In genomic region chr11:57235446-57235845, GRCm38 (mm10) we compare ENCODE assay signal across 26 mouse cellular contexts.
DNase-seq lines count a peak whose midpoint lies in the region; ATAC-seq and TF ChIP-seq lines count a peak whose summit lies in the region.
"Had no signal": no experiment of that assay in that cellular context is flagged by ENCODE, and none has a peak within 500 bp of the region (broad histone marks: within the 10 kb centered on the region; RNA-seq: fewer than 3 reads in every experiment).

No protein-coding gene starts in this region.

- no peak for DNase-seq in frontal cortex, postnatal 14 days (ENCODE audit: low spot score in 2 of 2)
- DNase-seq in layer of hippocampus, adult 2 months (ENCODE audit: low spot score in 2 of 2), result no peak
- no peak for DNase-seq in layer of hippocampus, adult 11-12 months (ENCODE audit: low spot score)
- peak; percentile 19 to 21 for DNase-seq in left cerebral cortex, postnatal 36 days (ENCODE audit: low spot score in 2 of 2)
- DNase-seq in left cerebral cortex, adult 2 months (ENCODE audit: extremely low spot score in 1 of 2, low spot score in 2 of 2), result no peak
- DNase-seq in brain, adult 2 months (ENCODE audit: low read depth, low spot score), result peak; percentile 56
- DNase-seq in thymus, postnatal 36 days, result no peak
- DNase-seq: adrenal gland, adult 8-10 months; adrenal gland, postnatal 25 days; cerebellum, adult 18-20 months; cerebellum, adult 9-10 months; cerebellum, postnatal 14 days; gastrocnemius, postnatal 10 days; gastrocnemius, postnatal 36 days; heart, adult 2 months; heart, postnatal 14 days; heart, postnatal 4 days had no signal

- no peak overlapping the region for H3K4me3 ChIP-seq in layer of hippocampus, adult 2 months
- H3K4me3 ChIP-seq in left cerebral cortex, adult 2 months, result no peak overlapping the region
- H3K4me3 ChIP-seq: forebrain, embryonic 10.5 days; forebrain, embryonic 13.5 days; heart, adult 2 months; heart, embryonic 10.5 days; heart, embryonic 13.5 days had no signal

- peak overlapping the region; percentile 40 for H3K27ac ChIP-seq in layer of hippocampus, adult 2 months
- H3K27ac ChIP-seq in left cerebral cortex, adult 2 months, result no peak overlapping the region
- H3K27ac ChIP-seq: forebrain, embryonic 10.5 days; forebrain, embryonic 13.5 days; heart, adult 2 months; heart, embryonic 10.5 days; heart, embryonic 13.5 days; hindbrain, embryonic 14.5 days; hindbrain, postnatal 0 days had no signal

- intact Hi-C loops in left cerebral cortex, postnatal 36 days (cut with DNase I), result no loop called here
- intact Hi-C loops in left cerebral cortex, adult 2 months (cut with DNase I), result no loop called here

- ATAC-seq in frontal cortex, adult (ENCODE audit: low TSS enrichment), result peak; percentile 60
- ATAC-seq: activated CD4-positive, CD25-positive, alpha-beta regulatory T cell, adult 4 months; forebrain, embryonic 13.5 days; forebrain, embryonic 16.5 days; hindbrain, postnatal 0 days had no signal

- TF ChIP-seq CTCF in layer of hippocampus, adult 2 months (conservative IDR thresholded peaks at IDR 0.05), result no peak
- TF ChIP-seq CTCF in left cerebral cortex, adult 2 months (IDR thresholded peaks at IDR 0.05), result no peak

Comparison
In these comparisons a context has a peak if more than half of its experiments do, and no peak if none do; other contexts are left out.
1. DNase-seq: peak in left cerebral cortex, postnatal 36 days (2 of 2) and brain, adult 2 months (single experiment); none in frontal cortex, postnatal 14 days (0 of 2), layer of hippocampus, adult 2 months (0 of 2), layer of hippocampus, adult 11-12 months (single experiment), left cerebral cortex, adult 2 months (0 of 2) and thymus, postnatal 36 days (0 of 2).